Mouse (Mus musculus) macrophage (primary cell): Measurements from ENCODE around the gene Slc25a12. TPM values are rescaled to one million over a fixed set of nuclear protein-coding genes. Genes with fewer than 3 reads are reported as not detected.
A peak's percentile ranks its signal among the peaks of the same experiment; 100 is the strongest.

Experiments used
- H3K27ac ChIP-seq: fragments of 350-480 bp; formaldehyde crosslinking; 2 replicates; pipeline ENCODE4 v1.9.0; 2021
- H3K36me3 ChIP-seq: fragments of 350-480 bp; formaldehyde crosslinking; 2 replicates; pipeline ENCODE4 v1.9.0; 2021; ENCODE audit errors: inconsistent target
- H3K4me3 ChIP-seq: fragments of 350-480 bp; formaldehyde crosslinking; 2 replicates; pipeline ENCODE4 v1.9.0; 2021; ENCODE audit errors: inconsistent target
- H3K79me2 ChIP-seq: fragments of 350-480 bp; formaldehyde crosslinking; 2 replicates; pipeline ENCODE4 v1.9.0; 2021; ENCODE audit errors: inconsistent target
- WGBS: methylation state at CpG from one replicate; pipeline ENCODE4 v1.1.7; 2026; ENCODE audit warnings: inconsistent platforms; ENCODE audit not compliant: missing documents; 5-methylcytosine and 5-hydroxymethylcytosine counted together
- polyA plus RNA-seq: library from polyadenylated mRNA; stranded (reverse); fragments of 250-400 nt; gene quantifications from 3 replicates; pipeline ENCODE4 v1.2.4, GENCODE M21; 2018; ENCODE audit warnings: inconsistent platforms

The Slc25a12 gene
- polyA plus RNA-seq, 1 experiment from 2014 or later, result 20.9 TPM

DNA sequence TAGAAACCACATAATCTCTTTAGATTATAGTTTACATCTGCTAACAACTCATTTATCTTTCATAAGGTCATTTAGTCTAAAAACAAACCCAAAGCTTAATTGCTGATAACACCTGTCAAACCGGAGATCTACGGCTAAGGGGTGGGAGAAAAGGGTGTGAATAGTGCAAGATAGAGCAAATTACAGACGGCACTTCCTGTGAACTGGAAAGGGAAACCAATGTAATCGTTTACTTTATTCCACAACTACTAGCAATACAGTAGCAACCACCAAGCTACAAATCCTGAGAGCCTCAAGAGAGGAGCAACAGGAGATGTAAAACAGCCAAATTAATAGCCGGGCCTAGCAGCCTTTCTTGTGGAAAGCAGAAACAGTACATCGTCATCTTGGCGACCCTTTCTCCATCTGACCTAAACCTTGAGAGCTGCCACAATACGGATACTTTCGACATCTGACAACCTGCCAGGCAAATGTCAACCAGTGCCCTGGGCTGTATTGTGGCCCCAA, 878 bp downstream of the Slc25a12 start:
- Histone ChIP-seq H3K79me2 (peaks cover 39% of the 10 kb centered on the region; the same call in 1 of the 2 replicates), H3K4me3 (peak overlapping the region; percentile 97), H3K27ac (peak overlapping the region; percentile 49), H3K36me3 (0 out of 2 replicates have a peak, but pooled peaks cover 6% of the 10 kb centered on the region)
- 3% methylated on average over 9 of the region's 9 CpGs for WGBS

DNA sequence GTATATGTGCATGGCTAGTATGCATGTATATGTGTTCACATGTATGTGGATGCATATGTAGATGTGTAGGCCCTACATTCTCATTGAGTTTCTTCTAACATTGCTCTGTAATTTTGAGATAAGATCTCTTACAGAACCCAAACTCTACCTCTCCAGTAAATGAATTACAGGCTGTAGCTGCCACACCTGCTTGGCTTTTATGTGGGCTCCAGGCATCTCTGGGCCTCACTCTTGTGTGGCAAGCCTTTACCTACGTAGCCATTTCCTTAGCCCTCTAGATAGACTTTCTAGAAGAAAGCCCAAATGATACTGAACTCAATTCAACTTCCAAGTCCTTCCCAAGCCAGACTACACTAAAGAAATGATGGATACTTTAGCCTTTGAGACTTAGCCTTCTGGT, 7.4 kb downstream of the Slc25a12 start:
- no peak overlapping the region for H3K4me3 ChIP-seq
- no peak overlapping the region for H3K27ac ChIP-seq
- peaks cover 13% of the 10 kb centered on the region; the same call in 1 of the 2 replicates for H3K36me3 ChIP-seq
- H3K79me2 ChIP-seq, result peaks cover 79% of the 10 kb centered on the region; the same call in 1 of the 2 replicates
- 100% methylated on average over 1 of the region's 1 CpGs for WGBS

DNA sequence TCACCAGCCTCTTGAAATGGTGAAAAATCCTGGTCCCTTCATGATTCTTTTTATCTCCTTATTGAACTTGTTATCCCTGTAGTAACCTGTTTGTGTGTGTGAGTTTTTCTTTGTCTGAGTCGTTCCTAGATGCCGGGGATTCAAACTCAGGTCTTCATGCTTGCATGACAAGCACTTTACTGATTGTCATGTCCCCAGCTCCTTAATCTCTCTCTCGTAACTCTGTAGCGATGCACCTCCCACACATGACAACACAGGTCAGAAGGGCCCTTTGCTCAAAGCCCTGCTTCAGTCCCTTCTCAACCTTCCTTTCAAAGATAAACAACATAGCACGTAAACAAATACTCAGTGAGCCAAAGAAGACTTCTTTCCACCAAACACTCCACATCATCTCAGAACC, 9.2 kb downstream of the Slc25a12 start:
- H3K36me3 ChIP-seq, result peaks cover 13% of the 10 kb centered on the region; the same call in 1 of the 2 replicates
- WGBS, result 95% methylated on average over 5 of the region's 5 CpGs
- H3K79me2 ChIP-seq, result peaks cover 78% of the 10 kb centered on the region; the same call in 1 of the 2 replicates
- H3K27ac ChIP-seq, result no peak overlapping the region
- H3K4me3 ChIP-seq, result no peak overlapping the region

DNA sequence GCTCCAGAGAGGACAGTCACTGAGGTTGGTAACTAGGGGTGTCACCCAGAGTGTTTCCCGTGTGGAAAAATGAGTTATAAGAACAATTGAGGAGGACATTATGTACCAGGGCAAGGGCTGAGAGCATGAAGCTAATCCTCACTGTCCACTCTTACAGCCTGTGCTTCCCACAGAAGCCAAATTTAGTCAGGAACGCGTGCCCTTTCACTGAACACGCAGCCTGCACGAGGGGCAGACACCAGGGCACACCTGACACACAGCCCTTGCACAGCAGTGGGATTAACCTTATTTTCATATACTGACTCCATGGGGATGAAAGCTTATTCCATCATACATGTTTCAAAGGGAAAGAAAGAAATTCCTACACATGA, 13.5 kb downstream of the Slc25a12 start:
- Histone ChIP-seq H3K4me3 (no peak overlapping the region), H3K79me2 (peaks cover 77% of the 10 kb centered on the region; the same call in 1 of the 2 replicates), H3K27ac (no peak overlapping the region), H3K36me3 (no peaks in the 10 kb centered on the region)
- WGBS, result 73% methylated on average over 5 of the region's 5 CpGs

DNA sequence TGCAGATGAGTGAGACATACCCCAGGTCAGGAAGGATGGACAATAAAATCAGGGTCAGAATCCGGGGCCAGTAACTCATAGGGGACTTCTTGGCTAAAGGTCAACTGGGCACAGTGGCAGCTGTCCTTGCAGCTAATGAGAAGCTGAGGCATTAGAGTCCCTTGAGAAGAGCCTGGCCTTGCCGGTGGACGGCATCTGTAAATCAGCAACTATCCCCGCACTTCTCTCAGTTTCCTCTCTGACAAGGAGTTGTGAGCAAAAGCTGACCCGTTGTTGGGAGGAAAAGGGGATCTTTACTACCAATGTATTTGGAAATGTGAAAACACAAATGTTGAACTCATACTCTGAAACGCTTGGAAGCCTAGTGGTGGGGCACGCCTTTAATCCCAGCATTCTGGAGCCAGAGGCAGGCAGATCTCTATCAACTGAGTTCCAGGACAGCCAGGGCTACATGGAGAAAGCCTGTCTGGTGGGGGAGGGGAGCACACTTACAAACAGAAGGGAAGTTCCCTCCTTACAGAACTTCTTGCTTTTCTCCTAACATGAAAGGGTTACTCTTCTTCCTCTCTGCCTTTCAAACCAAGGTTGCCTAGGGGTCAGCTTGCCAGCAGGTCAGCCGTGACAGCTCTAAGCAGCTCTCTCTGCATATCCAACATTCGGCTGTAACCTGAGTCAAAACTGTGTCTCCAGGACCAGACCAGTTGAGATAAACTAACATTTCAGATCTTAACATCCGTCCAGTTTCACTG, 14.1 kb downstream of the Slc25a12 start:
- Histone ChIP-seq H3K79me2 (peaks cover 77% of the 10 kb centered on the region; the same call in 1 of the 2 replicates), H3K27ac (no peak overlapping the region), H3K36me3 (no peaks in the 10 kb centered on the region), H3K4me3 (no peak overlapping the region)
- WGBS, result 45% methylated on average over 10 of the region's 10 CpGs

DNA sequence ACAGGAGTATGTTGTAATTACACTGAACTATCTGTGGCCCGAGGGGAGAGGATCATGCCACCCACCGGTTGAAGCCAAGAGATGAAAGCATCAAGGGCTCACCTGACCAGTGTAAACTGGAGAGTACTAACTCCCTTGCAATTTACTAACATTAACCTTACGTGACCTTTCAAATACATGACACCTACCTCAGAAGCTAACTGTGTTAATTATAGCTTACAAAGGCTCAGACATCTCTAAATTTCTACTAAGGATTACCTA, 15.9 kb downstream of the Slc25a12 start:
- H3K79me2 ChIP-seq, result peaks cover 77% of the 10 kb centered on the region; the same call in 1 of the 2 replicates
- no peaks in the 10 kb centered on the region for H3K36me3 ChIP-seq
- H3K27ac ChIP-seq, result no peak overlapping the region
- no peak overlapping the region for H3K4me3 ChIP-seq
- WGBS, result 94% methylated on average over 3 of the region's 3 CpGs

DNA sequence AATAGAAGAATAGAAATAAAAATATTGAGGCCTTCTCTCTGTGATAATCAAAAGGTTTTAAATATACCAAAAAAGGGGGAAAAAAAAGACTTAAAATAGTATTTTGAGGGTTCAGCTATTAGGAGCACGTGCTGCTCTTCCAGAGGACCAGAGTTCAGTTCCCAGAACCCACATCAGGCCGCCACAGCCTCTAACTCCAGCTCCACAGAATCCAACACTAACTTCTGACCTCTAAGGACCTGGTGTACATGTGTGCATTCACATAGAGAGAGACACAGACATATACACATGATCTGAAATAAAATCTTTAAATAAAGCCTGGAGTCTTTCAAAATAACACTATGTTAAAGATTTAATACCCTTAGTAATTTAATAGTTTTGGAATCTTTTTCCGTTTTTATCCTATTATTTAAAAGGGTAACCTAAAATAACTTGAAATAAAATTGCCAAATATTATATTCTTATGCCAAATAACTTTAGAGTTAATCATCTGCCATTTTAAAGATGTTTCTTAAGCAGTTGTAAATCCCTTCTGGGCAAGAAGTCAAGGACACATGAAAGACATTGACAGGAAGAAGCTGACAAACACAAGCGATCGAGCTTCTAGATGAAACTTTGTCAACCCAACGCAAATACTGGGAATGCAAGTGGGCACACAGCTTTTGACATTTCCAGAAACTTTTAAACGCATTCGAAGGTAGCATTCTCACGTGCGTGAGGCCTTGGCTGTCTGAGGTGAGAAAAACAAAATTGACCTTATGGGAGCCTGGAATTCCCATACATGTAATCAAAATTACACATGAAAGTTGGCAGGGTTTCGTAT, 16.4 kb downstream of the Slc25a12 start:
- Histone ChIP-seq H3K27ac (no peak overlapping the region), H3K36me3 (no peaks in the 10 kb centered on the region), H3K79me2 (peaks cover 77% of the 10 kb centered on the region; the same call in 1 of the 2 replicates), H3K4me3 (no peak overlapping the region)
- 93% methylated on average over 11 of the region's 11 CpGs for WGBS

DNA sequence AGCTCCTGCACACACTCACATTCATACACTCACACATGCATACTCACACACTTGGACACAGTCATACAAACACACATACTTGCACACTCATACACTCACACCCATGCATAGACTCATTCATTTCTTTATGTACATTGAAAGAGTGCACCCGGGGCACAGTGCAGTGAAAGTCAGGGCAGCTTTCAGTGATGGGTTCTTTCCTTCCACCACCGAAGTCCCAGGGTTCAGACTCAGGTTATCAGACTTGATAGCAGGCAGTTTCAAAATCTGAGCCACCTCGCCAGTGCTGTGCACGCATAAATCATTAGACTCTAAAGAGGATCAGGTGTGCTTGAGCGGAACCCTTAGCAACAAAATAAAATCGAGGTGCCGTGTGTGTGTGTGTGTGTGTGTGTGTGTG, 17.4 kb downstream of the Slc25a12 start:
- no peak overlapping the region for H3K4me3 ChIP-seq
- H3K27ac ChIP-seq, result no peak overlapping the region
- 93% methylated on average over 7 of the region's 7 CpGs for WGBS
- peaks cover 77% of the 10 kb centered on the region; the same call in 1 of the 2 replicates for H3K79me2 ChIP-seq
- no peaks in the 10 kb centered on the region for H3K36me3 ChIP-seq

DNA sequence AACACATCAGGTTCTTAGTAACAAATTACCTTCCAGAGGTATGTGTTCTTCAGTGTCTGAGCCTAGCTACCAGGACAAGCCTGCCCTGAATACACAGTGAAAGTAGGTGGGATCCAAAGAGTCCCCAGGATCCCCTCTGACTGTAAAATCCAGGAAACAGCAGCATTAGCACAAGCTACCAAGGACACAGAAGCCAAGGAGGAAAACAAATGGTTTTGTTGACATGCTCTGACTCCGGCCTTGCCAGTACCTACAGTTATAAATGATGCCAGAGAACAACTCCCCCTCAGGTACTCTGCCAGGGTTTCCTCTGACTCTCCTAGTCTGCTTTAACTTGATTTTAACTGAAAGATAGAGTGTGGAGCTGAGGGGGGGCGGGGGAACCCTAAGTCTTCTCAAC, 18.0 kb downstream of the Slc25a12 start:
- H3K4me3 ChIP-seq, result no peak overlapping the region
- H3K36me3 ChIP-seq, result no peaks in the 10 kb centered on the region
- WGBS, result 82% methylated on average over 2 of the region's 2 CpGs
- H3K79me2 ChIP-seq, result peaks cover 78% of the 10 kb centered on the region; the same call in 1 of the 2 replicates
- no peak overlapping the region for H3K27ac ChIP-seq

DNA sequence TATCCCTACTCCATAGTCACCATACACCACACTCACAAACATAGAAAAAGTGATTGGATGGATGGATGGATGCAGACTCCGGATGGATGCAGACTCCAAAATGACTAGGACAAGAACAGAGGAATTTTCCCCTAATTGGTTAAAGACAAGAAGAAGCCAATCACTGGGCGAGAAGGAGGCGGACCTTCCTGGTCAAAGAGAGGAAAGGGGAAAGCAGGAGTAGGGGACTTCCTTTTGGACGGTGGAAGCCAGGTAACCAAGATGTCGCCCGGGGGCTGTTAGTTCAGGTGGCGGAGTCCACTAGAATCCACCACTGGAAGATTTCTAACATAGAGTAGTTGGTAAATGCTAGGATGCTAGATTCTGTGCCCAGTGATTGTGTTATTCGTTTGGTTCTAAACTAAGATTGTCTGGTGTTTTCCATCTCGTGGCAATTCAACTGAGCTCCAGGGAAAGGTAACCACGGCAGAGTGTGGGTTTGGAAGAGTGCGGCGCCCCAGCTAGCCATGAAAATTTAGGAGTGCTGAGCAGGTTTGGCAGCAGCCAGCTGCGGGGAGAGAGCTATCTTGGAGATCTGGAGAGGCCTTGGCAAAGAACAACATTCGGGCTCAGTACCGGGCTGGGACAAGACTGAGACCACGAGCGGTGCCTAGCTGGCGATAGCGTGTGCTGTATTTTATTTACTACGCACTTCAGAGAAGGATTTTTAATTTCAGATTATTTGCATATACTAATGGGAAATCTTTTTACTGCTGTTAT, 19.6 kb downstream of the Slc25a12 start:
- H3K36me3 ChIP-seq, result peaks cover 7% of the 10 kb centered on the region; the same call in 1 of the 2 replicates
- 91% methylated on average over 19 of the region's 20 CpGs for WGBS
- H3K4me3 ChIP-seq, result no peak overlapping the region
- peaks cover 74% of the 10 kb centered on the region; the same call in 1 of the 2 replicates for H3K79me2 ChIP-seq
- H3K27ac ChIP-seq, result no peak overlapping the region

DNA sequence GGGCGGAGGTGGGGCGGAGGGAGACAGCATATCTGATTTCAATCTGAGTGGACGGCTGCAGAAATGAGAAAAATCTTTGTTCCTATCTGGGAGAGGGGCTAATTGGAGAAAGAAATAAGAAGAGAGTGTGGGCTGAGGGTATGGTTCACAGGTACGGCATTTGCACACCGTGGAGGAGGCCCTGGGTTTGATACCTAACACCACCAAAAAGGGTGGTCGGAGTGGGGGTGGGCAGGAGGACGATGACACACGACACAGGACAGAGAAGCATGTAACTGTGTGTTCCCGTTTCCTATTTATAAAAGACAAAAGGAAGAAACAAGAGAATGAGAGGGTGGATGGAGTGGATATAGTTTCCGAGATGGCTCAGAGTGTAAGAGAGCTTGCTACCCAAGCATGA, 20.4 kb downstream of the Slc25a12 start:
- no peak overlapping the region for H3K27ac ChIP-seq
- H3K79me2 ChIP-seq, result peaks cover 70% of the 10 kb centered on the region; the same call in 1 of the 2 replicates
- WGBS, result 94% methylated on average over 10 of the region's 10 CpGs
- H3K36me3 ChIP-seq, result peaks cover 11% of the 10 kb centered on the region; the same call in 1 of the 2 replicates
- no peak overlapping the region for H3K4me3 ChIP-seq

DNA sequence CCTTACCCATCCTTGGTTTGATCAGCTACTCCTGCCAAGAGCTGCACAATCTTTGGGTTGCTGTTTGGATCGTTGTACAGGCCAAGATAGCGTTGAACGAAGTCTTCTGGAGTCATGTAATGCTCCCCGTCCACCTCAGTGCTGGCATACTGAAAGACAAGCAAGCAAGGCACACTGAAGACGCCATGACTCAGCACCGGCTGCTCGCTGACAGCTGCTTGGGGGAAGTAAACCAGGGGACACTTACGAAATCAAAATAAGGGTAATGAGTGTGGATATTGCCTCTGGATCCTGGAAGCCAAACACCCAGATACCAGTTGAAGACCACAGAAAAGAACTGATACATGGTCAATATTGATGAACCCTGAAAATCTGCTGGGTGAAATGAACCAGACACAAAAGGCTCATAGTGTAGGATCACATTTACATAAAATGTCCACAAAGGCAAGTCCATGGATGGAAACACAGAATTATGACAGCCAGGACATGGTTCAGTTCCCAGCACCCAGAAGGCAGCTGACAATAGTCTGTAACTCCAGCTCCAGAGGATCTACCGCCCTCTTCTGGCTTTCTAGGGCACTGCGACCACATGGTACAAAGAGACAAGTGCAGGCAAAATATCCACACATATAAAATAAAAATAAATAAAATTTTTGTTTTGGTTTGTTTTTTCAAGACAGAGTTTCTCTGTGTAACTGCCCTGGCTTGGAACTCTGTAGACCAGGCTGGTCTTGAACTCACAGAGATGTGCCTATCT, 23.5 kb downstream of the Slc25a12 start:
- H3K79me2 ChIP-seq, result peaks cover 45% of the 10 kb centered on the region; the same call in 1 of the 2 replicates
- no peak overlapping the region for H3K27ac ChIP-seq
- H3K36me3 ChIP-seq, result peaks cover 11% of the 10 kb centered on the region; the same call in 1 of the 2 replicates
- H3K4me3 ChIP-seq, result no peak overlapping the region
- 65% methylated on average over 10 of the region's 10 CpGs for WGBS

DNA sequence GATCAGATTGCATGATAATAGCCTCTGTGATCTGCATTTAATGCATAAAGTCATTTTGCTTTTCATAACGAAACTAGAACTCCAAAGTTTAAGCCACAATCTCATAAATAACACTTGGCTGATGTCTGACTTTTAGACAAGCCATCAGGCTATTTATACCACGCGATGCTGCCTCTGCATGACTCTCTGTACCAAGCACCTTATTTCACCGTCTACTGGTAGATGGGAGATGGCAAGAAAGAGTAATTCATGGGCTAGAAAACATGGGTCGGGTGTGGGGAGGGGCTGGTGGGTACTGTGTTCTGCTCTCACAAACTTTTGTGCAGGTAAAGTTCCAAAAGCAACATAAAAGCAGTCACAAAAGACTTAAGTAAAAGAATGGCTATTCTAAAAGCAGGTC, 27.4 kb downstream of the Slc25a12 start:
- 26% methylated on average over 5 of the region's 5 CpGs for WGBS
- no peak overlapping the region for H3K27ac ChIP-seq
- peaks cover 6% of the 10 kb centered on the region; the same call in 1 of the 2 replicates for H3K79me2 ChIP-seq
- peaks cover 11% of the 10 kb centered on the region; the same call in 1 of the 2 replicates for H3K36me3 ChIP-seq
- H3K4me3 ChIP-seq, result no peak overlapping the region
